In genomic region chr6:52234428-52235140, GRCm38 (mm10) we compare ENCODE assay signal across 10 mouse cellular contexts. TPM values are rescaled to one million over a fixed set of nuclear protein-coding genes. Genes with fewer than 3 reads are reported as not detected.
DNase-seq lines count a peak whose midpoint lies in the region; ATAC-seq lines count a peak whose summit lies in the region.
"Had no signal": no experiment of that assay in that cellular context is flagged by ENCODE, and none has a peak within 500 bp of the region (broad histone marks: within the 10 kb centered on the region; RNA-seq: fewer than 3 reads in every experiment).

No protein-coding gene starts in this region.

- H3K36me3 ChIP-seq in liver, embryonic 11.5 days (ENCODE audit: control insufficient read depth, insufficient read depth, low read length), result no peaks in the 10 kb centered on the region
- no peaks in the 10 kb centered on the region for H3K36me3 ChIP-seq in embryonic facial prominence, embryonic 10.5 days (replicated peaks)
- peaks cover 8% of the 10 kb centered on the region; the same call in 1 of the 2 replicates for H3K36me3 ChIP-seq in kidney, embryonic 14.5 days (ENCODE audit: control insufficient read depth, insufficient read depth, low read length)
- H3K36me3 ChIP-seq in neural tube, embryonic 15.5 days, result no peaks in the 10 kb centered on the region

- H3K4me2 ChIP-seq in liver, embryonic 11.5 days, result no peak overlapping the region
- H3K4me2 ChIP-seq in kidney, embryonic 14.5 days (replicated peaks; ENCODE audit: low read depth, low read length), result peak overlapping the region; percentile 83
- peak overlapping the region; percentile 57 for H3K4me2 ChIP-seq in neural tube, embryonic 15.5 days

- H3K9me3 ChIP-seq in liver, embryonic 11.5 days (ENCODE audit: control insufficient read depth, low read length), result no peaks in the 10 kb centered on the region
- no peaks in the 10 kb centered on the region for H3K9me3 ChIP-seq in embryonic facial prominence, embryonic 10.5 days
- H3K9me3 ChIP-seq in kidney, embryonic 14.5 days (ENCODE audit: control insufficient read depth, low read length), result no peaks in the 10 kb centered on the region
- no peaks in the 10 kb centered on the region for H3K9me3 ChIP-seq in neural tube, embryonic 15.5 days (replicated peaks)

- ATAC-seq in liver, embryonic 11.5 days (replicated peaks; ENCODE audit: low FRiP score), result no peak
- ATAC-seq in kidney, embryonic 14.5 days (ENCODE audit: low FRiP score, low TSS enrichment), result peak; percentile 41
- ATAC-seq in neural tube, embryonic 15.5 days (ENCODE audit: low FRiP score), result peak; percentile 76
- ATAC-seq: hindbrain, postnatal 0 days had no signal

- H3K27me3 ChIP-seq in liver, embryonic 11.5 days (replicated peaks; ENCODE audit: control insufficient read depth, insufficient read depth, low read length), result peaks cover 96% of the 10 kb centered on the region
- peaks cover 100% of the 10 kb centered on the region for H3K27me3 ChIP-seq in embryonic facial prominence, embryonic 10.5 days (replicated peaks; ENCODE audit: low read depth, poor library complexity, severe bottlenecking)
- H3K27me3 ChIP-seq in kidney, embryonic 14.5 days (ENCODE audit: control insufficient read depth, insufficient read depth, low read length), result peaks cover 14% of the 10 kb centered on the region; the same call in 1 of the 2 replicates
- peaks cover 17% of the 10 kb centered on the region for H3K27me3 ChIP-seq in neural tube, embryonic 15.5 days (replicated peaks)

- H3K9ac ChIP-seq in liver, embryonic 11.5 days (ENCODE audit: low read depth, low read length), result no peak overlapping the region
- peak overlapping the region; percentile 96 for H3K9ac ChIP-seq in kidney, embryonic 14.5 days (ENCODE audit: low read depth, low read length)
- H3K9ac ChIP-seq in neural tube, embryonic 15.5 days (replicated peaks), result peak overlapping the region; percentile 65

- DNase-seq in liver, embryonic 11.5 days (ENCODE audit: low spot score), result no peak
- no peak for DNase-seq in liver
- DNase-seq in embryonic facial prominence, embryonic 10.5 days (ENCODE audit: low spot score), result peak; percentile 49
- no peak for DNase-seq in B cell, adult 2 months
- no peak for DNase-seq in right cerebral cortex, postnatal 36 days (ENCODE audit: low spot score in 2 of 2)
- DNase-seq in thymus, postnatal 25 days, result no peak
- DNase-seq: lung, postnatal 36 days had no signal

- no peak overlapping the region for H3K27ac ChIP-seq in liver, embryonic 11.5 days (ENCODE audit: low read depth, low read length)
- no peak overlapping the region for H3K27ac ChIP-seq in embryonic facial prominence, embryonic 10.5 days (replicated peaks)
- H3K27ac ChIP-seq in kidney, embryonic 14.5 days (ENCODE audit: low read depth, low read length), result peak overlapping the region; percentile 98
- H3K27ac ChIP-seq in neural tube, embryonic 15.5 days (replicated peaks), result peak overlapping the region; percentile 82
- H3K27ac ChIP-seq: hindbrain, postnatal 0 days had no signal

- no peaks in the 10 kb centered on the region for H3K4me1 ChIP-seq in liver, embryonic 11.5 days (replicated peaks; ENCODE audit: control insufficient read depth, insufficient read depth, low read length)
- peaks cover 9% of the 10 kb centered on the region; the same call in 1 of the 2 replicates for H3K4me1 ChIP-seq in embryonic facial prominence, embryonic 10.5 days
- H3K4me1 ChIP-seq in kidney, embryonic 14.5 days (ENCODE audit: control insufficient read depth, insufficient read depth, low read length), result peaks cover 9% of the 10 kb centered on the region; the same call in 1 of the 2 replicates
- H3K4me1 ChIP-seq in neural tube, embryonic 15.5 days, result peaks cover 26% of the 10 kb centered on the region

- WGBS in liver, embryonic 11.5 days, result 2% methylated on average over 67 of the region's 68 CpGs
- WGBS in embryonic facial prominence, embryonic 10.5 days, result 1% methylated on average over 68 of the region's 68 CpGs
- under 1% methylated on average over 68 of the region's 68 CpGs for whole genome bisulfite sequencing in kidney, embryonic 14.5 days
- 1% methylated on average over 59 of the region's 68 CpGs for WGBS in neural tube, embryonic 15.5 days

- peak overlapping the region; percentile 26 for H3K4me3 ChIP-seq in liver, embryonic 11.5 days (ENCODE audit: low read depth, low read length)
- no peak overlapping the region for H3K4me3 ChIP-seq in embryonic facial prominence, embryonic 10.5 days
- peak overlapping the region; percentile 64 for H3K4me3 ChIP-seq in kidney, embryonic 14.5 days (ENCODE audit: low read length)
- H3K4me3 ChIP-seq in neural tube, embryonic 15.5 days (replicated peaks), result peak overlapping the region; percentile 57

RNA-seq across cellular contexts. Expression of gene Hoxa9, which starts 3.7 kb away (rescaled TPM):
- 1.8 and 2.2 TPM in 2 replicates for polyA plus RNA-seq in liver, embryonic 11.5 days (2014; fragmentation: Nextera tagmentation; extraction: Ambion mirVana)
- not detected in 2 replicates for polyA plus RNA-seq in embryonic facial prominence, embryonic 10.5 days (2016; fragmentation: Nextera tagmentation; extraction: Ambion mirVana)
- polyA plus RNA-seq in kidney, embryonic 14.5 days (2014; fragmentation: Nextera tagmentation; extraction: Ambion mirVana), result 58.1 and 67.8 TPM in 2 replicates
- polyA plus RNA-seq in neural tube, embryonic 15.5 days (2015; fragmentation: Nextera tagmentation; extraction: Ambion mirVana), result 64.3 and 77.5 TPM in 2 replicates
- polyA plus RNA-seq: hindbrain, postnatal 0 days had no signal

RNA-seq across cellular contexts. Expression of gene Hoxa10, which starts 6.1 kb away (rescaled TPM):
- 0.91 and 2.2 TPM in 2 replicates for polyA plus RNA-seq in liver, embryonic 11.5 days (2014; fragmentation: Nextera tagmentation; extraction: Ambion mirVana)
- polyA plus RNA-seq in embryonic facial prominence, embryonic 10.5 days (2016; fragmentation: Nextera tagmentation; extraction: Ambion mirVana), result not detected in 2 replicates
- polyA plus RNA-seq in kidney, embryonic 14.5 days (2014; fragmentation: Nextera tagmentation; extraction: Ambion mirVana), result 177 and 186 TPM in 2 replicates
- polyA plus RNA-seq in neural tube, embryonic 15.5 days (2015; fragmentation: Nextera tagmentation; extraction: Ambion mirVana), result 48.9 and 69.7 TPM in 2 replicates
- polyA plus RNA-seq: hindbrain, postnatal 0 days had no signal

RNA-seq across cellular contexts. Expression of gene Hoxa11, which starts 11.0 kb away (rescaled TPM):
- polyA plus RNA-seq in liver, embryonic 11.5 days (2014; fragmentation: Nextera tagmentation; extraction: Ambion mirVana), result 0.18 and 0.26 TPM in 2 replicates
- not detected in 2 replicates for polyA plus RNA-seq in embryonic facial prominence, embryonic 10.5 days (2016; fragmentation: Nextera tagmentation; extraction: Ambion mirVana)
- polyA plus RNA-seq in kidney, embryonic 14.5 days (2014; fragmentation: Nextera tagmentation; extraction: Ambion mirVana), result 27.6 and 35.6 TPM in 2 replicates
- 4.3 and 9.6 TPM in 2 replicates for polyA plus RNA-seq in neural tube, embryonic 15.5 days (2015; fragmentation: Nextera tagmentation; extraction: Ambion mirVana)
- polyA plus RNA-seq: hindbrain, postnatal 0 days had no signal

RNA-seq across cellular contexts. Expression of gene Hoxa7, which starts 12.9 kb away (rescaled TPM):
- 2.7 and 3.1 TPM in 2 replicates for polyA plus RNA-seq in liver, embryonic 11.5 days (2014; fragmentation: Nextera tagmentation; extraction: Ambion mirVana)
- 0.15 TPM in 1 of 2 replicates, not detected in the other for polyA plus RNA-seq in embryonic facial prominence, embryonic 10.5 days (2016; fragmentation: Nextera tagmentation; extraction: Ambion mirVana)
- polyA plus RNA-seq in kidney, embryonic 14.5 days (2014; fragmentation: Nextera tagmentation; extraction: Ambion mirVana), result 19.1 and 19.6 TPM in 2 replicates
- 86.8 and 109 TPM in 2 replicates for polyA plus RNA-seq in neural tube, embryonic 15.5 days (2015; fragmentation: Nextera tagmentation; extraction: Ambion mirVana)

RNA-seq across cellular contexts. Expression of gene Gm28308, which starts 21.4 kb away (rescaled TPM):
- polyA plus RNA-seq in liver, embryonic 11.5 days (2014; fragmentation: Nextera tagmentation; extraction: Ambion mirVana), result not detected in 2 replicates
- polyA plus RNA-seq in embryonic facial prominence, embryonic 10.5 days (2016; fragmentation: Nextera tagmentation; extraction: Ambion mirVana), result not detected in 2 replicates
- polyA plus RNA-seq in kidney, embryonic 14.5 days (2014; fragmentation: Nextera tagmentation; extraction: Ambion mirVana), result not detected in 2 replicates
- not detected in 2 replicates for polyA plus RNA-seq in neural tube, embryonic 15.5 days (2015; fragmentation: Nextera tagmentation; extraction: Ambion mirVana)
- polyA plus RNA-seq: hindbrain, postnatal 0 days had no signal

Comparison
In these comparisons a context has a peak if more than half of its experiments do, and no peak if none do; other contexts are left out.
1. H3K27ac ChIP-seq: peak in kidney, embryonic 14.5 days (single experiment) and neural tube, embryonic 15.5 days (single experiment); none in liver, embryonic 11.5 days (single experiment) and embryonic facial prominence, embryonic 10.5 days (single experiment).
2. RNA of gene Hoxa9, which starts 3.7 kb away (polyA plus RNA-seq): 64.3 to 77.5 TPM in neural tube, embryonic 15.5 days and 58.1 to 67.8 TPM in kidney, embryonic 14.5 days; 1.8 to 2.2 TPM in liver, embryonic 11.5 days and not detected in embryonic facial prominence, embryonic 10.5 days; every median in the first group is over 10 times any median in the second.
3. RNA of gene Hoxa10, which starts 6.1 kb away (polyA plus RNA-seq): 177 to 186 TPM in kidney, embryonic 14.5 days and 48.9 to 69.7 TPM in neural tube, embryonic 15.5 days; 0.91 to 2.2 TPM in liver, embryonic 11.5 days and not detected in embryonic facial prominence, embryonic 10.5 days; every median in the first group is over 10 times any median in the second.